Mouse (Mus musculus) cortical plate, adult 2 months (tissue): Measurements from ENCODE around the gene Zzef1.

Experiments
- CTCF ChIP-seq: fragments of 200-500 bp; IDR thresholded peaks from 2 replicates; pipeline ENCODE4 v1.5.1; 2011; ENCODE audit warnings: mild to moderate bottlenecking, control low read depth, low read length; ENCODE audit not compliant: insufficient read depth; ENCODE audit errors: extremely low read depth
- POLR2A ChIP-seq: fragments of 200-500 bp; IDR thresholded peaks from 2 replicates; pipeline ENCODE4 v1.6.1; 2011; ENCODE audit warnings: mild to moderate bottlenecking, low read length, control low read depth; ENCODE audit not compliant: insufficient read depth; ENCODE audit errors: extremely low read depth

GRCm38 (mm10) chr11:72953116-72953439, 157.1 kb downstream of the Zzef1 start:
- no peak for TF ChIP-seq CTCF
- no peak for TF ChIP-seq POLR2A
